Mouse (Mus musculus): ENCODE measurements at regions not wholly inside any gene's neighbourhood (a gene's known extent, or its start where the extent isn't known, plus 50 kb on each side); places are given as distances from the start of the nearest gene placed in this dataset.

DNA sequence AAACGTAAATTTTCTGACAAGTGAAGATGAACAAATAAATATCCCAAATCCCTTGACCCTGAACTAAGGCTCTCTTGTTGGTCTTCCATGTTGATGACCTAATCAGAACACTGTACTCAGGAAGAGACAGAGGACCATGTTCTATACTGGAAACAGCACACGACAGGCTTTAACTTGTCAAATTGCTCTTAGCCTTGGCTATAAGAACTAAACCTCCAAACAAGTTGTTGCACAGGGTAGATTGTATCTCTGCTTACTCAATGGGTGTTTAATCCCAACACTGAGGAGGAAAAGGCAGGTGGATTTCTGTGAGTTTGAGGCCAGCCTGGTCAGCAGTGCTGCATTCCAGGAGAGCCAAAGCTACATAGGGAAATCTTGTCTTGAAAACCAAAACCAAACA, 265.5 kb downstream of the Gja1 start:
- no peak for TF ChIP-seq CTCF (IDR thresholded peaks at IDR 0.05; ENCODE audit: low read depth, low read length)
- no peak for TF ChIP-seq EP300 (IDR thresholded peaks at IDR 0.05; ENCODE audit: insufficient read depth, low read depth, low read length)

All from ES-Bruce4 (cell line).